Mouse (Mus musculus): ENCODE data around the gene Sfrp4. TPM values are rescaled to one million over a fixed set of nuclear protein-coding genes. Genes with fewer than 3 reads are reported as not detected.

The Sfrp4 gene
- total and polyA plus RNA-seq, 2 experiments = 0.02 to 0.09 TPM

- no peak for TF ChIP-seq CTCF (IDR thresholded peaks at IDR 0.05; ENCODE audit: low read depth, low read length)
- no peak for TF ChIP-seq POLR2A (IDR thresholded peaks at IDR 0.05; ENCODE audit: extremely low read depth, insufficient read depth, low read length)
- Histone ChIP-seq H3K36me3 (ENCODE audit: control insufficient read depth, insufficient read depth, low read length) (no peaks in the 10 kb centered on the region), H3K27me3 (ENCODE audit: control insufficient read depth, insufficient read depth, low read length) (no peaks in the 10 kb centered on the region), H3K79me2 (ENCODE audit: control insufficient read depth, insufficient read depth, low read length) (no peaks in the 10 kb centered on the region), H3K4me1 (ENCODE audit: control insufficient read depth, insufficient read depth, low read length) (no peaks in the 10 kb centered on the region), H3K9ac (ENCODE audit: low read depth, low read length) (no peak overlapping the region), H3K27ac (replicated peaks; ENCODE audit: insufficient read depth, low read depth, low read length) (no peak overlapping the region), H3K4me3 (ENCODE audit: insufficient read depth, low read depth, low read length) (no peak overlapping the region)
- 79% methylated on average over 2 of the region's 2 CpGs for WGBS
- DNase-seq (ENCODE audit: extremely low read depth, low read depth, low spot score) = no peak
Observed at GRCm38 (mm10) chr13:19640203-19640851, 17.4 kb downstream of the Sfrp4 start.

DNA sequence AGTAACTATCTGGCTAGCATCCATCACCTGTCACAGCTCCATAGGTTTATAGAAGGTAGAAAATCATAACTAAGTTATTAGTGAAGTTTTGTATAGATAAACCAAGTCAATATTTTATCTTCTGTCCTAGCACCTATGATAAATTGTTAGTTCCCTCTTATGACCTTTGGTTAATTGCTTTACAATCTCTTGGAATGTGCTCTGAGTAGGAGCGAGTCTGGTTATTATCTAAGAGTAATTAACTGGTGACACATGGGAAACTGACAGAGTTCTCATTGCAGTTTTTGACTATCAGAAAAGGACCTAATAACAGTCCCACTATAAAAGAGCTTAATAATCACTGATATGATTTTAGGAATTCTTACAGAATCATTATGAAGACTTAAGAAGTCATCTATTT is 20.6 kb downstream of the Sfrp4 start:
- no peak for TF ChIP-seq POLR2A (IDR thresholded peaks at IDR 0.05; ENCODE audit: extremely low read depth, insufficient read depth, low read length)
- no peak for TF ChIP-seq CTCF (IDR thresholded peaks at IDR 0.05; ENCODE audit: low read depth, low read length)
- no peaks in the 10 kb centered on the region for H3K4me1 ChIP-seq (ENCODE audit: control insufficient read depth, insufficient read depth, low read length)
- 80% methylated on average over 1 of the region's 1 CpGs for WGBS
- no peak overlapping the region for H3K27ac ChIP-seq (replicated peaks; ENCODE audit: insufficient read depth, low read depth, low read length)
- no peak for DNase-seq (ENCODE audit: extremely low read depth, low read depth, low spot score)
- H3K79me2 ChIP-seq (ENCODE audit: control insufficient read depth, insufficient read depth, low read length) = no peaks in the 10 kb centered on the region
- no peaks in the 10 kb centered on the region for H3K36me3 ChIP-seq (ENCODE audit: control insufficient read depth, insufficient read depth, low read length)
- H3K27me3 ChIP-seq (ENCODE audit: control insufficient read depth, insufficient read depth, low read length) = no peaks in the 10 kb centered on the region
- H3K4me3 ChIP-seq (ENCODE audit: insufficient read depth, low read depth, low read length) = no peak overlapping the region
- no peak overlapping the region for H3K9ac ChIP-seq (ENCODE audit: low read depth, low read length)

GRCm38 (mm10) chr13:19644225-19644624 is 21.3 kb downstream of the Sfrp4 start:
- Histone ChIP-seq H3K36me3 (ENCODE audit: control insufficient read depth, insufficient read depth, low read length) (no peaks in the 10 kb centered on the region), H3K4me3 (ENCODE audit: insufficient read depth, low read depth, low read length) (no peak overlapping the region), H3K79me2 (ENCODE audit: control insufficient read depth, insufficient read depth, low read length) (no peaks in the 10 kb centered on the region), H3K4me1 (ENCODE audit: control insufficient read depth, insufficient read depth, low read length) (no peaks in the 10 kb centered on the region), H3K27ac (replicated peaks; ENCODE audit: insufficient read depth, low read depth, low read length) (no peak overlapping the region), H3K9ac (ENCODE audit: low read depth, low read length) (no peak overlapping the region), H3K27me3 (ENCODE audit: control insufficient read depth, insufficient read depth, low read length) (no peaks in the 10 kb centered on the region)
- 62% methylated on average over 2 of the region's 2 CpGs for WGBS
- TF ChIP-seq CTCF (IDR thresholded peaks at IDR 0.05; ENCODE audit: low read depth, low read length) (no peak), POLR2A (IDR thresholded peaks at IDR 0.05; ENCODE audit: extremely low read depth, insufficient read depth, low read length) (no peak)
- DNase-seq (ENCODE audit: extremely low read depth, low read depth, low spot score) = peak; percentile 4

DNA sequence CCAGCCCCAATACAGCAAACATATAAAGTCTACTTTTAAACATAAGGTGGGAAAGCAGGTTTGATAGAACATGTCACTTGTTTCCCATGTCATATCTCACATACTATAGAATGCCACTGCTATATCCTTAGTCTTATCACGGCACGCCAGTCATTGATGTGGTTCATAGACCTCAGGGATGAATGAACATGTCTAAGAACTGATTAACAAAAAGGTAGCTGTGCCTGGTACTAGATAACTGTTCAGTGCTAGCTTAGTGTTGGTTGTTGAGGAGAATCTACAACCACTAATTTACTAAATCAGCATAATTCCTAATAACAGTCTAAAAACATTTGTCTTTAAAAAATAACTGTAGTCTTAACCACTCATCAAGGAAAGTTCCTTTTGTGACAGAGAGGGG is 26.9 kb downstream of the Sfrp4 start:
- Histone ChIP-seq H3K79me2 (ENCODE audit: control insufficient read depth, insufficient read depth, low read length) (no peaks in the 10 kb centered on the region), H3K9ac (ENCODE audit: low read depth, low read length) (no peak overlapping the region), H3K27me3 (ENCODE audit: control insufficient read depth, insufficient read depth, low read length) (no peaks in the 10 kb centered on the region), H3K36me3 (ENCODE audit: control insufficient read depth, insufficient read depth, low read length) (no peaks in the 10 kb centered on the region), H3K4me1 (ENCODE audit: control insufficient read depth, insufficient read depth, low read length) (no peaks in the 10 kb centered on the region), H3K27ac (replicated peaks; ENCODE audit: insufficient read depth, low read depth, low read length) (no peak overlapping the region), H3K4me3 (ENCODE audit: insufficient read depth, low read depth, low read length) (no peak overlapping the region)
- DNase-seq (ENCODE audit: extremely low read depth, low read depth, low spot score) = no peak
- TF ChIP-seq POLR2A (IDR thresholded peaks at IDR 0.05; ENCODE audit: extremely low read depth, insufficient read depth, low read length) (no peak), CTCF (IDR thresholded peaks at IDR 0.05; ENCODE audit: low read depth, low read length) (no peak)
- WGBS = 95% methylated on average over 2 of the region's 2 CpGs

DNA sequence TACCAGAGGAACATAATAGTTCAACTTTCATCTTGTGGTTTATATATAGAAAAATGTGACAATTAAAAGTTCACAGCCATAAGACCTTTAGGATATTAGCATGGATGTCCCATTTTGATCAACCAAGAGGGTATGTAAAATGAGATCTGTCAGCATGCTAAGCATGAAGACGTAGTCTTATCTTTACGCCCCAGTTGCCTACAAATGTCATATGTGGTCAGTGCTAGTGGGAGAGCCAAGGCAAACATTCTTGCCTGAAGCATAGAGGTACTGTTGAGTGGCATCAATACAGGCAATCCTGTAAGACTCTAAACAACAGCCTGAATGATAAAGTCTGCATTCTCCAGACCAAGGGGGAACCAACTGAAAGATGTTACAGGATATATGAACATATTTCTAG is 29.5 kb downstream of the Sfrp4 start:
- no peak overlapping the region for H3K9ac ChIP-seq (ENCODE audit: low read depth, low read length)
- no peak for DNase-seq (ENCODE audit: extremely low read depth, low read depth, low spot score)
- TF ChIP-seq POLR2A (IDR thresholded peaks at IDR 0.05; ENCODE audit: extremely low read depth, insufficient read depth, low read length) (no peak), CTCF (IDR thresholded peaks at IDR 0.05; ENCODE audit: low read depth, low read length) (no peak)
- no peaks in the 10 kb centered on the region for H3K27me3 ChIP-seq (ENCODE audit: control insufficient read depth, insufficient read depth, low read length)
- H3K4me3 ChIP-seq (ENCODE audit: insufficient read depth, low read depth, low read length) = no peak overlapping the region
- H3K27ac ChIP-seq (replicated peaks; ENCODE audit: insufficient read depth, low read depth, low read length) = no peak overlapping the region
- WGBS = 86% methylated on average over 2 of the region's 2 CpGs
- no peaks in the 10 kb centered on the region for H3K4me1 ChIP-seq (ENCODE audit: control insufficient read depth, insufficient read depth, low read length)
- H3K36me3 ChIP-seq (ENCODE audit: control insufficient read depth, insufficient read depth, low read length) = no peaks in the 10 kb centered on the region
- no peaks in the 10 kb centered on the region for H3K79me2 ChIP-seq (ENCODE audit: control insufficient read depth, insufficient read depth, low read length)

- 81% methylated on average over 4 of the region's 4 CpGs for WGBS
- no peaks in the 10 kb centered on the region for H3K4me1 ChIP-seq (ENCODE audit: control insufficient read depth, insufficient read depth, low read length)
- H3K27me3 ChIP-seq (ENCODE audit: control insufficient read depth, insufficient read depth, low read length) = no peaks in the 10 kb centered on the region
- no peak overlapping the region for H3K4me3 ChIP-seq (ENCODE audit: insufficient read depth, low read depth, low read length)
- DNase-seq (ENCODE audit: extremely low read depth, low read depth, low spot score) = no peak
- no peak for TF ChIP-seq POLR2A (IDR thresholded peaks at IDR 0.05; ENCODE audit: extremely low read depth, insufficient read depth, low read length)
- no peak for TF ChIP-seq CTCF (IDR thresholded peaks at IDR 0.05; ENCODE audit: low read depth, low read length)
- no peak overlapping the region for H3K27ac ChIP-seq (replicated peaks; ENCODE audit: insufficient read depth, low read depth, low read length)
- no peaks in the 10 kb centered on the region for H3K79me2 ChIP-seq (ENCODE audit: control insufficient read depth, insufficient read depth, low read length)
- H3K9ac ChIP-seq (ENCODE audit: low read depth, low read length) = no peak overlapping the region
- H3K36me3 ChIP-seq (ENCODE audit: control insufficient read depth, insufficient read depth, low read length) = no peaks in the 10 kb centered on the region
Observed at GRCm38 (mm10) chr13:19668355-19669140, 45.6 kb downstream of the Sfrp4 start.

Data from liver, adult 2 months (tissue).